Mouse (Mus musculus) testis, postnatal 14 days (tissue): ENCODE data around the gene Tifa.
A peak's percentile ranks its signal among the peaks of the same experiment; 100 is the strongest.
"Not testable (repeated sequence)": the region's sequence is repeated elsewhere in the genome, so short reads cannot be mapped to it uniquely, and the experiment has no call there.

Source experiments
- DNase-seq: peaks from one replicate; pipeline ENCODE4 v3.0.0; 2021; ENCODE audit warnings: low spot score

The Tifa gene

GRCm38 (mm10) chr3:127789500-127790191, at the start of gene Tifa:
Tifa (plus strand) TSS chr3:127789805.
- DNase-seq: peak; percentile 75

DNA sequence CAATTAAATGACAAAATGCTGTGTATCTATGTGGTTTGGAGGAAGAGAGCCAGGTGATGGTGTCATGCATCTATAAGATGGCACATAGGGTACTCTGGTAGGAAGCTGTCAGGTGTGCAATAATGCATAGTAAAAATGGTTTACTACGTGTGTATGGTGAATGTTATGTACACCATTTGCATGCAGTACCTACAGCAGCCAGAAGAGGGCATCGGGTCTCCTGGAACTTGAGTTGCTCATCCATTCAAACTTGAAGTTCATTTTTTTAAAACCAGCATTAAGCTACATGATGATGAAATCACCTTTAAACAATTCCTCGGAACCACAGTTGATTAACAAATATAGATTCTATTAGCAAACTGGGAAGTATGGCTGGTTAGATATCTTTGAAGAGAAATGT, 48.1 kb upstream of the Tifa start:
- no peak for DNase-seq

DNA sequence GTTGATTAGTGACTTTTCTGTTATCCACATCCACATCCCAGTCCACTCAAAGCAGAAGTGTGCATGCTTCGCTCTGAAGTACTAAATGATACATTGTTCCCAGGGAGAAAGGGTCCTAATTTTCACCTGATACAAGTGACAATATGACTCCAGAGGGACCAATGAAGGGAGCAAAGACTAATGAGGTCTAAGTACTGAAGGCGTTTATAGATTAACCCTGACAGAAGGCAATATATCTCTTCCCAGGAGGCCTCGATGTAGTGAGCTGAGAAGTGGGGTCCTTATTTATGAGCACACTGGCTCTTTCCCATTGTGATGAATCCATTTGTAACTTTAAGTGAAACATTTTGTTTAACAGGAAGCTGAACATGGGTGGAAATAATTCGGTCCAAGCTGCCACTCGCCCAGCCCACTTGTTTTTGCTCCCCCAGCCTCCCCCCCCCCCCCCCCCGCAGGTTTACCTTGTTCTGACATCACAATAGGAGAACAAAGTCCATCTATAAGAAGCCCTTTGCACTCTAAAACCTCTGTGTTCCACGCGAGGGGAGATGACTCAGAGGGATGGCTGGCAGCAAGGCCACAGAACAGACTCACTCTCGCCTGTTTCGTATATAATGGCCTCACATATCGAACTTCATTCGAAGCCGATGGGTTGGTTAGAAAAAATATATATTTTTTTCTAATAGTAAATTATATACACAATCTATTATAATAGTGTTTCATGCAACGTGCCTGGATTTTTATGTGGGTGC, 45.8 kb upstream of the Tifa start:
- no peak for DNase-seq

GRCm38 (mm10) chr3:127745504-127745903, 44.1 kb upstream of the Tifa start:
- DNase-seq: no peak

DNA sequence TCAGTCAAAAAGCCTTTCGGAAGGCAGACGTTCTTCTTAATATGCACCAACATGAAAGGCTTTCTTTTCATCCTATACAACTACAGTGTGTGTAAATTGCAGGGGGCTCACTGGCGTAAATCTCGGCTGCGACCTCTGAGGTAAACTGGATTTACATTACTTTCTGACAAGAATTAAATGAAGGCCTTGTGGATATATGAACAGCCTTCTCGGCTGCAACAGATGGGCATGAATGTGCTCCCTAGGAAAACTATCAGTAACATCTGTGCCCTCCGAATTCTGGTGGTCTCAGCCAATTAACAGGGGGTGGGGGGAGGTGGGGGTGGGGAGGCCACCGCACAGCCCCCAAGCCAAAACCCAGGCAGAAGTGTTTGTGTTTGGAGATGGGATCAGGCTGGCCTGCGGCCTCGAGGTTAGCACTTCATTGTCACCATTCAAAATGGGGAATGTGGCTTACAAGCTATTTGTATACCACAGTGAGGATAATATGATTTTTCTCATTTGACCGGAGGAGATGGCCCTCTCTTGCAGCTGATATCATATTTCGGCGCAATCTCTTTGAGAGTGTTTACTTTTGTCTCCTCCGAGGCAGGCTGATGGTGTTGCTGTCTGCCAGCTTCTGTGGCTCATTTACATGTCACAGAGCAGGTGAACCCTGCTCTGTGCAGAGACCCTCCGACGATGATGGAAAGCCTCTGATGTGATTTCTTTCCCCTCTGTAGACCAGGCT, 43.5 kb upstream of the Tifa start:
- DNase-seq: no peak

- no peak for DNase-seq
Observed at GRCm38 (mm10) chr3:127748644-127749043, 41.0 kb upstream of the Tifa start.

GRCm38 (mm10) chr3:127749266-127749665, 40.3 kb upstream of the Tifa start:
- no peak for DNase-seq

DNA sequence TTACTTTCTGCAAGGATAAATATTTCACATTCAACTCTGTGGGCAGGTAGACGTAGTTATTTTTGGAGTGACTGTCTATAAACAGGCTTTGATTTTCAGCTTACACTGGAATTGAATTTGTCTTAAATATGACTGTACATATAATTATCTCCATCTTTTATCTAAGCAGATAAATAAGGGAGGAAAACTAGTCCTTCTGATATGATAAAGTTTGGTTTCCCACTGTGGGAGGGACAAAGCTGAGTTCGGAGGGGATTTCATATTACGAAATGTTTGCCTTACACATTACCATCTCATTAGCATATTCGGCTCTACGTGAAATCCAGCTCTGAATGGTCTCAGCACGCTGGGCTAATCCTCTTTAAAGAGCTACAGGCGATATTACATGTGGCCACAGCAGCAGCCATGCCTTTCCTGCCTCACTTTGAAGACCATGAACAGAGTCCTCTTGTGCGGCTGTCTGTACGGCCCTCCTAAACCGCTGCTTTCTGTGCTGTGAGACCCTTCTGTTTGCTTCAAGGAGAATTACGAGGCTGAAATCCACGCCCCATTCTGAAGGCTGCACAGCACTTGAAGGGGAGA, 39.5 kb upstream of the Tifa start:
- DNase-seq: no peak

- no peak for DNase-seq
Observed at GRCm38 (mm10) chr3:127756458-127756857, 33.1 kb upstream of the Tifa start.

GRCm38 (mm10) chr3:127757886-127758301, 31.7 kb upstream of the Tifa start:
- DNase-seq: no peak

- no peak for DNase-seq
Observed at GRCm38 (mm10) chr3:127758806-127759205, 30.8 kb upstream of the Tifa start.

- DNase-seq: no peak
Observed at GRCm38 (mm10) chr3:127759212-127759611, 30.4 kb upstream of the Tifa start.

GRCm38 (mm10) chr3:127762403-127762802, 27.2 kb upstream of the Tifa start:
- DNase-seq: no peak

- DNase-seq: peak; percentile 47
Observed at GRCm38 (mm10) chr3:127763076-127763612, 26.5 kb upstream of the Tifa start.

- DNase-seq: no peak
Observed at GRCm38 (mm10) chr3:127764541-127764940, 25.1 kb upstream of the Tifa start.

- DNase-seq: no peak
Observed at GRCm38 (mm10) chr3:127765971-127766370, 23.6 kb upstream of the Tifa start.

DNA sequence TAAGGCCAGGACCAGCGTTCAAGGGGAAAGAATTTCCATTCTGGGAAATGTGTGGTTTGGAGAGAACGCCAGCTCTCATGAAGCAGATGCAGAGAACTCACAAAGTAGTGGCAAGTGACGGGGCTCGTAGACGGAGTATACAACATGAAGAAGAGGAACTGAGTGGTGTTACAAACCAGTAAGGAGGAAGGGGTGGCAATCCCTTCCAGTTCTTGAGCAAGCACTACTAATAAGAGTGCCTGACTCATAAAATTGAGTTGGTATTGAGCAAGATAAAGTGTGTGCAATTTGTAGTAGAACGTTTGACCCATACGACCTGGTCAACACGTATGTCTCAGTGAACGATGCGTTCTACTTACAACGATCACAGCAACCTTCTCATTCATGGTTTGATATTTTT, 20.5 kb upstream of the Tifa start:
- DNase-seq: no peak

- DNase-seq: peak; percentile 47
Observed at GRCm38 (mm10) chr3:127780021-127780644, 9.5 kb upstream of the Tifa start, which contains the start of gene Alpk1. Alpk1 (minus strand) TSS chr3:127780527.

- no peak for DNase-seq
Observed at GRCm38 (mm10) chr3:127780921-127781320, 8.7 kb upstream of the Tifa start.

DNA sequence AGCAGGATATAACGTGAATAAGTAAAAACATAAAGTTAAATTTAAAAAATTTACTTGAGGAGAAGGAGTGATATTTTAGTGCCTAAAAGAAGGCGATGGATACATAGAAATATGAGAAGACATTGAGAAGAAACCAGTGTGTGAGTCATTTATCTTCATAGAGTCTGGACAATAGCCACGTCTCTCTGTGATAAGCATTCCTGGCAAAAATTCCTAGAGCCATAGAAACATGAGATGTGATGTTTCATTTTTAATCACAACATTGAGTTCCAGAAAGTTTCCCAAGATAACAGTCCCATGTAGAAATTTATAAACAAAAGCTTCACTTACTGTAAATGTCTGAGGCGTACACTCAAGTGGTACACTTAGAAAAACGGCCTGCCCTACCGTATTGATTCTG, 6.7 kb upstream of the Tifa start:
- no peak for DNase-seq

- not testable (repeated sequence) for DNase-seq
Observed at GRCm38 (mm10) chr3:127783680-127784079, 5.9 kb upstream of the Tifa start.

GRCm38 (mm10) chr3:127787032-127787431, 2.6 kb upstream of the Tifa start:
- DNase-seq: no peak
